In the genomic region with DNA sequence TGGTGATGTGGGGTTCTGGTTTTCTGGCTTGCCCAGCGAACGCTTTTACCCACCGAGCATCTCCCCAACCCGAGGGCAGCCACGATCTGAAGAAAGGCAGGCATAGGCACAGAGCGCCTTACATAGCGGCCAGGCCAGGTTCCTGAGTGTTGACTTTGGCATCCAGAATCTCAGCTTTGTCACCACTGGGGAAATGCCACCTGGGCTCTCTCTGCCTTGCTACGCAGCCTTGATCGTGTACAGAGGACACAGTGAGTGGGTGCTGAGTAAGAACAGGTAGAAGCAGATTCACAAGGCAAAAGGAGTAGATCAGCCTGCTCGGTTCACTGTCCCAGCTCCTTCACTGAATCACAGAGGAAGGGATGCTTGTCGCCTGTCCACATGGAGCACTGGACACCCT, we compare ENCODE assay signal across 34 mouse cellular contexts. TPM values are rescaled to one million over a fixed set of nuclear protein-coding genes. Genes with fewer than 3 reads are reported as not detected.
DNase-seq lines count a peak whose midpoint lies in the region; ATAC-seq lines count a peak whose summit lies in the region.
"Had no signal": no experiment of that assay in that cellular context is flagged by ENCODE, and none has a peak within 500 bp of the region (broad histone marks: within the 10 kb centered on the region; RNA-seq: fewer than 3 reads in every experiment).

No protein-coding gene starts in this region.

- no peak for DNase-seq in lung, postnatal 14 days
- no peak for DNase-seq in embryonic facial prominence, embryonic 10.5 days (ENCODE audit: low spot score)
- DNase-seq in fat pad, adult 2 months (ENCODE audit: extremely low read depth, low read depth, low spot score): peak; percentile 70
- DNase-seq: adrenal gland, postnatal 10 days; adrenal gland, postnatal 36 days; B cell, adult 2 months; cerebellum, adult 18-20 months; cerebellum, adult 9-11 months; cerebellum, postnatal 25 days; forebrain, postnatal 0 days; gastrocnemius, adult 2 months; gastrocnemius, postnatal 14 days; heart, adult 2 months had no signal

- H3K4me3 ChIP-seq in lung, embryonic 15.5 days: no peak overlapping the region
- H3K4me3 ChIP-seq in embryonic facial prominence, embryonic 10.5 days: no peak overlapping the region
- no peak overlapping the region for H3K4me3 ChIP-seq in limb, embryonic 15.5 days
- no peak overlapping the region for H3K4me3 ChIP-seq in heart, embryonic 11.5 days (ENCODE audit: low read depth, low read length)
- H3K4me3 ChIP-seq in kidney, embryonic 14.5 days (ENCODE audit: low read length): no peak overlapping the region
- H3K4me3 ChIP-seq: gastrocnemius, adult 2 months; heart, adult 2 months; heart, embryonic 10.5 days; hindbrain, embryonic 12.5 days; hindbrain, embryonic 15.5 days had no signal

- no peaks in the 10 kb centered on the region for H3K36me3 ChIP-seq in lung, embryonic 15.5 days
- peaks cover 31% of the 10 kb centered on the region for H3K36me3 ChIP-seq in embryonic facial prominence, embryonic 10.5 days (replicated peaks)
- H3K36me3 ChIP-seq in limb, embryonic 15.5 days: no peaks in the 10 kb centered on the region
- no peaks in the 10 kb centered on the region for H3K36me3 ChIP-seq in heart, embryonic 11.5 days (ENCODE audit: control insufficient read depth, insufficient read depth, low read length)
- no peaks in the 10 kb centered on the region for H3K36me3 ChIP-seq in kidney, embryonic 14.5 days (ENCODE audit: control insufficient read depth, insufficient read depth, low read length)
- H3K36me3 ChIP-seq: G1E; heart, embryonic 10.5 days; hindbrain, embryonic 12.5 days; hindbrain, embryonic 15.5 days had no signal

- no peaks in the 10 kb centered on the region for H3K9me3 ChIP-seq in lung, embryonic 15.5 days
- H3K9me3 ChIP-seq in embryonic facial prominence, embryonic 10.5 days: no peaks in the 10 kb centered on the region
- no peaks in the 10 kb centered on the region for H3K9me3 ChIP-seq in limb, embryonic 15.5 days
- no peaks in the 10 kb centered on the region for H3K9me3 ChIP-seq in heart, embryonic 11.5 days (replicated peaks; ENCODE audit: control insufficient read depth, low read length)
- H3K9me3 ChIP-seq in kidney, embryonic 14.5 days (ENCODE audit: control insufficient read depth, low read length): no peaks in the 10 kb centered on the region
- H3K9me3 ChIP-seq: heart, embryonic 10.5 days; hindbrain, embryonic 12.5 days; hindbrain, embryonic 15.5 days had no signal

- no peak for ATAC-seq in lung, embryonic 15.5 days (ENCODE audit: borderline replicate concordance, extremely low read depth, low FRiP score, low TSS enrichment)
- ATAC-seq in limb, embryonic 15.5 days (ENCODE audit: insufficient number of reproducible peaks, low FRiP score, low TSS enrichment, low read depth): no peak
- ATAC-seq in heart, embryonic 11.5 days (replicated peaks; ENCODE audit: insufficient number of reproducible peaks, low FRiP score, low TSS enrichment): no peak
- no peak for ATAC-seq in granulocyte monocyte progenitor cell, adult 5-6 weeks (replicated peaks; ENCODE audit: poor library complexity, severe bottlenecking)
- ATAC-seq in kidney, embryonic 14.5 days (ENCODE audit: low FRiP score, low TSS enrichment): no peak
- ATAC-seq: forebrain, embryonic 14.5 days; forebrain, postnatal 0 days; Patski had no signal

- WGBS in lung, embryonic 15.5 days: 73% methylated on average over 11 of the region's 11 CpGs
- WGBS in embryonic facial prominence, embryonic 10.5 days: 91% methylated on average over 11 of the region's 11 CpGs
- 78% methylated on average over 11 of the region's 11 CpGs for WGBS in limb, embryonic 15.5 days
- 75% methylated on average over 11 of the region's 11 CpGs for WGBS in heart, embryonic 11.5 days (ENCODE audit: insufficient replicate concordance)
- 95% methylated on average over 11 of the region's 11 CpGs for WGBS in kidney, embryonic 14.5 days

- H3K4me1 ChIP-seq in lung, embryonic 15.5 days: peaks cover 62% of the 10 kb centered on the region
- peaks cover 52% of the 10 kb centered on the region for H3K4me1 ChIP-seq in embryonic facial prominence, embryonic 10.5 days
- H3K4me1 ChIP-seq in limb, embryonic 15.5 days: peaks cover 52% of the 10 kb centered on the region
- H3K4me1 ChIP-seq in heart, embryonic 11.5 days (ENCODE audit: control insufficient read depth, insufficient read depth, low read length): no peaks in the 10 kb centered on the region; the same call in none of the 2 replicates
- H3K4me1 ChIP-seq in kidney, embryonic 14.5 days (ENCODE audit: control insufficient read depth, insufficient read depth, low read length): peaks cover 13% of the 10 kb centered on the region; the same call in 1 of the 2 replicates

- no peak overlapping the region for H3K4me2 ChIP-seq in lung, embryonic 15.5 days
- no peak overlapping the region for H3K4me2 ChIP-seq in limb, embryonic 15.5 days
- H3K4me2 ChIP-seq in heart, embryonic 11.5 days: no peak overlapping the region
- no peak overlapping the region for H3K4me2 ChIP-seq in kidney, embryonic 14.5 days (replicated peaks; ENCODE audit: low read depth, low read length)
- H3K4me2 ChIP-seq: hindbrain, embryonic 12.5 days; hindbrain, embryonic 15.5 days had no signal

- no peaks in the 10 kb centered on the region for H3K27me3 ChIP-seq in lung, embryonic 15.5 days
- no peaks in the 10 kb centered on the region for H3K27me3 ChIP-seq in embryonic facial prominence, embryonic 10.5 days (replicated peaks; ENCODE audit: low read depth, poor library complexity, severe bottlenecking)
- no peaks in the 10 kb centered on the region for H3K27me3 ChIP-seq in limb, embryonic 15.5 days
- no peaks in the 10 kb centered on the region for H3K27me3 ChIP-seq in heart, embryonic 11.5 days (ENCODE audit: control insufficient read depth, insufficient read depth, low read length)
- H3K27me3 ChIP-seq in kidney, embryonic 14.5 days (ENCODE audit: control insufficient read depth, insufficient read depth, low read length): no peaks in the 10 kb centered on the region
- H3K27me3 ChIP-seq: CH12.LX; hindbrain, embryonic 12.5 days; hindbrain, embryonic 15.5 days; Patski had no signal

- no peak overlapping the region for H3K9ac ChIP-seq in lung, embryonic 15.5 days
- no peak overlapping the region for H3K9ac ChIP-seq in limb, embryonic 15.5 days
- no peak overlapping the region for H3K9ac ChIP-seq in heart, embryonic 11.5 days (ENCODE audit: low read depth, low read length)
- H3K9ac ChIP-seq in kidney, embryonic 14.5 days (ENCODE audit: low read depth, low read length): no peak overlapping the region
- H3K9ac ChIP-seq: forebrain, postnatal 0 days; hindbrain, embryonic 12.5 days; hindbrain, embryonic 15.5 days had no signal

- peak overlapping the region; percentile 71 for H3K27ac ChIP-seq in lung, embryonic 15.5 days
- H3K27ac ChIP-seq in embryonic facial prominence, embryonic 10.5 days (replicated peaks): peak overlapping the region; percentile 91
- 0 out of 2 replicates have a peak overlapping the region, but pooled peaks have one; percentile 17 for H3K27ac ChIP-seq in limb, embryonic 15.5 days
- no peak overlapping the region for H3K27ac ChIP-seq in heart, embryonic 11.5 days (ENCODE audit: low read depth, low read length)
- no peak overlapping the region for H3K27ac ChIP-seq in kidney, embryonic 14.5 days (ENCODE audit: low read depth, low read length)
- H3K27ac ChIP-seq: heart, adult 2 months; heart, embryonic 10.5 days; hindbrain, embryonic 12.5 days; hindbrain, embryonic 15.5 days had no signal

RNA-seq across cellular contexts. Expression of a gene that starts 15.6 kb away (rescaled TPM):
- 3.7 and 3.9 TPM in 2 replicates for polyA plus RNA-seq in lung, embryonic 15.5 days (2015; fragmentation: Nextera tagmentation; extraction: Ambion mirVana)
- polyA plus RNA-seq in embryonic facial prominence, embryonic 10.5 days (2016; fragmentation: Nextera tagmentation; extraction: Ambion mirVana): 2.1 and 2.5 TPM in 2 replicates
- 1.4 and 1.9 TPM in 2 replicates for polyA plus RNA-seq in limb, embryonic 15.5 days (2015; fragmentation: Nextera tagmentation; extraction: Ambion mirVana)
- polyA plus RNA-seq in heart, embryonic 11.5 days (2014; fragmentation: Nextera tagmentation; extraction: Ambion mirVana): 0.72 and 1.1 TPM in 2 replicates
- not detected in 2 replicates for total RNA-seq in granulocyte monocyte progenitor cell, adult 5-6 weeks (2014; fragmentation: Nextera tagmentation)
- total RNA-seq in granulocyte monocyte progenitor cell, adult 5-6 weeks (2017): not detected in 2 replicates
- polyA plus RNA-seq in kidney, embryonic 14.5 days (2014; fragmentation: Nextera tagmentation; extraction: Ambion mirVana): 2.7 and 3.5 TPM in 2 replicates
- total RNA-seq: CH12.LX; common myeloid progenitor, adult 5-6 weeks; hematopoietic stem cell, adult 5-6 weeks had no signal
- polyA plus RNA-seq: G1E, Patski had no signal

RNA-seq across cellular contexts. Expression of a gene that starts 21.9 kb away (rescaled TPM):
- not detected in 2 replicates for polyA plus RNA-seq in lung, embryonic 15.5 days (2015; fragmentation: Nextera tagmentation; extraction: Ambion mirVana)
- polyA plus RNA-seq in embryonic facial prominence, embryonic 10.5 days (2016; fragmentation: Nextera tagmentation; extraction: Ambion mirVana): not detected in 2 replicates
- not detected in 2 replicates for polyA plus RNA-seq in limb, embryonic 15.5 days (2015; fragmentation: Nextera tagmentation; extraction: Ambion mirVana)
- not detected in 2 replicates for polyA plus RNA-seq in heart, embryonic 11.5 days (2014; fragmentation: Nextera tagmentation; extraction: Ambion mirVana)
- not detected in 2 replicates for total RNA-seq in granulocyte monocyte progenitor cell, adult 5-6 weeks (2014; fragmentation: Nextera tagmentation)
- not detected in 2 replicates for total RNA-seq in granulocyte monocyte progenitor cell, adult 5-6 weeks (2017)
- polyA plus RNA-seq in kidney, embryonic 14.5 days (2014; fragmentation: Nextera tagmentation; extraction: Ambion mirVana): not detected in 2 replicates
- total RNA-seq: adrenal gland, adult 18-20 months; adrenal gland, postnatal 10 days; adrenal gland, postnatal 36 days; CH12.LX; common myeloid progenitor, adult 5-6 weeks; forebrain, postnatal 0 days; G1E; gastrocnemius, adult 2 months; gastrocnemius, postnatal 14 days; heart, adult 2 months; heart, postnatal 25 days; hematopoietic stem cell, adult 5-6 weeks had no signal
- polyA plus RNA-seq: embryonic facial prominence, embryonic 14.5 days; forebrain, embryonic 11.5 days; forebrain, embryonic 14.5 days; forebrain, postnatal 0 days; frontal cortex, adult 2 months; G1E; heart, adult 2 months; heart, embryonic 10.5 days; heart, embryonic 14.5 days; heart, postnatal 0 days; hindbrain, embryonic 12.5 days; hindbrain, embryonic 15.5 days; Patski had no signal

Comparison
In these comparisons a context has a peak if more than half of its experiments do, and no peak if none do; other contexts are left out.
1. H3K27ac ChIP-seq: peak in lung, embryonic 15.5 days (single experiment), embryonic facial prominence, embryonic 10.5 days (single experiment) and limb, embryonic 15.5 days (single experiment); none in heart, embryonic 11.5 days (single experiment) and kidney, embryonic 14.5 days (single experiment).